ENCODE assay signal across 8 mouse cellular contexts in genomic region chr12:99084144-99084543, GRCm38 (mm10).
DNase-seq lines count a peak whose midpoint lies in the region; ATAC-seq and TF ChIP-seq lines count a peak whose summit lies in the region.

No protein-coding gene starts in this region.

- peak overlapping the region; percentile 24 for H3K4me2 ChIP-seq in forebrain, embryonic 16.5 days (ENCODE audit: low read length)

- peak; percentile 90 for DNase-seq in cerebellum, adult 11-12 months
- DNase-seq in heart, postnatal 36 days = peak; percentile 78 to 81
- DNase-seq in layer of hippocampus, adult 2 months (ENCODE audit: low spot score in 2 of 2) = peak; percentile 79 to 88
- peak; percentile 61 for DNase-seq in lung, adult 2 months
- peak; percentile 85 for DNase-seq in thymus, adult 2 months

- intact Hi-C loops in heart, postnatal 36 days (cut with DNase I) = loop anchor here (2.0 to 5.0 kb wide), 3 partner anchors 777 to 1021 kb away; partner anchors contain the start of gene Kcnk13

- no peaks in the 10 kb centered on the region for H3K9me3 ChIP-seq in E14TG2a.4 (ENCODE audit: low read length)
- no peaks in the 10 kb centered on the region for H3K9me3 ChIP-seq in forebrain, embryonic 16.5 days (ENCODE audit: control insufficient read depth, low read length)

- peaks cover 14% of the 10 kb centered on the region for H3K4me1 ChIP-seq in E14TG2a.4 (replicated peaks; ENCODE audit: low read depth, low read length)
- H3K4me1 ChIP-seq in forebrain, embryonic 16.5 days (replicated peaks; ENCODE audit: control insufficient read depth, insufficient read depth, low read length) = peaks cover 28% of the 10 kb centered on the region
- H3K4me1 ChIP-seq in lung, adult 2 months (ENCODE audit: control insufficient read depth, insufficient read depth, low read length) = no peaks in the 10 kb centered on the region
- peaks cover 29% of the 10 kb centered on the region for H3K4me1 ChIP-seq in olfactory bulb, adult 2 months (ENCODE audit: control insufficient read depth, insufficient read depth, low read length)
- H3K4me1 ChIP-seq in thymus, adult 2 months (replicated peaks; ENCODE audit: control insufficient read depth, insufficient read depth, low read length) = no peaks in the 10 kb centered on the region

- no peaks in the 10 kb centered on the region for H3K36me3 ChIP-seq in E14TG2a.4 (ENCODE audit: insufficient read depth, low read length)
- no peaks in the 10 kb centered on the region for H3K36me3 ChIP-seq in forebrain, embryonic 16.5 days (ENCODE audit: control insufficient read depth, insufficient read depth)
- no peaks in the 10 kb centered on the region for H3K36me3 ChIP-seq in thymus, adult 2 months (ENCODE audit: control insufficient read depth, insufficient read depth, low read length)

- peak; percentile 95 for ATAC-seq in forebrain, embryonic 16.5 days

- H3K9ac ChIP-seq in forebrain, embryonic 16.5 days (replicated peaks; ENCODE audit: low read depth, low read length) = no peak overlapping the region

- peak; percentile 67 for TF ChIP-seq CTCF in E14TG2a.4 (conservative IDR thresholded peaks at IDR 0.05; ENCODE audit: low read length)
- peak; percentile 98 for TF ChIP-seq CTCF in layer of hippocampus, adult 2 months (conservative IDR thresholded peaks at IDR 0.05)
- peak; percentile 74 for TF ChIP-seq CTCF in lung, adult 2 months (IDR thresholded peaks at IDR 0.05; ENCODE audit: insufficient read depth, low read length)
- TF ChIP-seq CTCF in olfactory bulb, adult 2 months (IDR thresholded peaks at IDR 0.05; ENCODE audit: insufficient read depth, low read depth, low read length) = peak; percentile 98
- peak; percentile 99 for TF ChIP-seq CTCF in thymus, adult 2 months (IDR thresholded peaks at IDR 0.05; ENCODE audit: borderline replicate concordance, control insufficient read depth, extremely low read depth, insufficient read depth, low read length, poor library complexity)

- H3K4me3 ChIP-seq in E14TG2a.4 (replicated peaks; ENCODE audit: low read length) = no peak overlapping the region
- H3K4me3 ChIP-seq in forebrain, embryonic 16.5 days (replicated peaks; ENCODE audit: low read length) = no peak overlapping the region
- H3K4me3 ChIP-seq in layer of hippocampus, adult 2 months = no peak overlapping the region
- H3K4me3 ChIP-seq in lung, adult 2 months (replicated peaks; ENCODE audit: extremely low read depth, low read depth, low read length) = no peak overlapping the region
- H3K4me3 ChIP-seq in olfactory bulb, adult 2 months (ENCODE audit: insufficient read depth, low read depth, low read length) = no peak overlapping the region
- no peak overlapping the region for H3K4me3 ChIP-seq in thymus, adult 2 months (ENCODE audit: control insufficient read depth, insufficient read depth, low read length)

- WGBS in forebrain, embryonic 16.5 days = 1% methylated on average over 18 of the region's 18 CpGs
- 4% methylated on average over 18 of the region's 18 CpGs for WGBS in lung, adult 2 months
- WGBS in olfactory bulb, adult 2 months = 3% methylated on average over 18 of the region's 18 CpGs
- WGBS in thymus, adult 2 months = 6% methylated on average over 18 of the region's 18 CpGs

- TF ChIP-seq POLR2A in lung, adult 2 months (IDR thresholded peaks at IDR 0.05; ENCODE audit: borderline replicate concordance, extremely low read depth, low read depth, low read length) = no peak
- TF ChIP-seq POLR2A in olfactory bulb, adult 2 months (IDR thresholded peaks at IDR 0.05; ENCODE audit: insufficient read depth, low read depth, low read length) = no peak
- no peak for TF ChIP-seq POLR2A in thymus, adult 2 months (IDR thresholded peaks at IDR 0.05; ENCODE audit: control insufficient read depth, extremely low read depth, insufficient read depth, low read length, poor library complexity)

- peaks cover 29% of the 10 kb centered on the region for H3K27me3 ChIP-seq in E14TG2a.4 (ENCODE audit: insufficient read depth, low read length)
- no peaks in the 10 kb centered on the region for H3K27me3 ChIP-seq in forebrain, embryonic 16.5 days (replicated peaks; ENCODE audit: control insufficient read depth, insufficient read depth, low read length)
- H3K27me3 ChIP-seq in thymus, adult 2 months (ENCODE audit: control insufficient read depth, insufficient read depth, low read length) = no peaks in the 10 kb centered on the region

- no peak overlapping the region for H3K27ac ChIP-seq in forebrain, embryonic 16.5 days (ENCODE audit: low read length)
- H3K27ac ChIP-seq in layer of hippocampus, adult 2 months = no peak overlapping the region
- H3K27ac ChIP-seq in olfactory bulb, adult 2 months (ENCODE audit: insufficient read depth, low read depth, low read length) = no peak overlapping the region
- H3K27ac ChIP-seq in thymus, adult 2 months (ENCODE audit: control insufficient read depth, insufficient read depth, low read length) = no peak overlapping the region
